Mouse (Mus musculus): ENCODE data around the gene Tceanc2. TPM values are rescaled to one million over a fixed set of nuclear protein-coding genes. Genes with fewer than 3 reads are reported as not detected.

Gene Tceanc2
- total and polyA plus RNA-seq, 3 experiments = 1.9 to 9.4 TPM; not detected in 1

DNA sequence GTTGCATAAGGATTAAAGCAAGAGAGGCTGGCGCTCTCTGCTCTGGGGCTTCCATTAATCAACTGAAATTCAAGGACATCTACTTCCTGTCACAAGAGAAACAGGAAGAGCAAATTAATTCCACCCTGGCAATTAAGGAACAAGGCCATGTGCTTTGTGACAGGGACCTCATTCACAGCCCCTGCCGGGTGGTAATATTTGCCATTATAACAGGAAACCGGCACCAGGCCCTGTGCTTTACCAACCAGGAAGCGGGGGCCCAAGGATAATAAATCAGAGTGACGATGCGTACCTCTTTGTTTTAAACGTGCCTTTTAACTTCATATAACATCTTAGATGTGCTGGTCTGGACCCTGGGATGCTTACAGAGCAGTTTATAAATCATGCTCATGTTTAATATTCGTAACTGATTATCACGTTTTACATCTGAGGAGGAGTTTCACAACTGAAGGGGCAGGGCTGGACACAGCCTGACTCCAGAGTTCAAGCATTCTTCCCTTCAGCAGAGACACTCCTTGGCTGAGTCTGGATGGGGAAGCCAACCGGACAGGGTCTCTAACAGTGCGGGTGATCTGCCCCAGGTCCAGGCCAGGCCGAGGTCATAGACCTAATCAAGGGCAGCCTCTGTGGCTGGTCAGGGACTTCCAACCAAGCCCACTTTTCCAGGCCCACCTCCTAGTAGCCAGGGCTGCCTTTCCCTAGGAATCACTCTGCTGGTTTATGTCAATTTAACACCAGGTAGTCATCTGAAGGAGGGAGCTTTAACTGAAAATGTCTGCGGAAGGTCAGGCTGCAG, 38.9 kb downstream of the Tceanc2 start:
- Histone ChIP-seq H3K79me2 (ENCODE audit: control insufficient read depth, insufficient read depth, low read length, poor library complexity) (no peaks in the 10 kb centered on the region), H3K27me3 (ENCODE audit: control insufficient read depth in 1 of 2, insufficient read depth in 2 of 2, low read length in 2 of 2) (no peaks in the 10 kb centered on the region), H3K27ac (ENCODE audit: control insufficient read depth, low read depth, low read length) (no peak overlapping the region), H3K36me3 (ENCODE audit: control insufficient read depth in 1 of 2, insufficient read depth in 2 of 2, low read length in 2 of 2) (peaks cover 0 to 14% of the 10 kb centered on the region in 2 experiments; a peak in 2 of 4 replicates), H3K4me3 (ENCODE audit: control insufficient read depth in 1 of 2, insufficient read depth in 1 of 2, low read depth in 2 of 2, low read length in 2 of 2) (no peak overlapping the region), H3K9ac (ENCODE audit: control insufficient read depth, low read depth, low read length, poor library complexity, severe bottlenecking) (no peak overlapping the region), H3K4me1 (ENCODE audit: control insufficient read depth in 1 of 2, insufficient read depth in 2 of 2, low read length in 2 of 2) (peaks cover 0 to 19% of the 10 kb centered on the region in 2 experiments; a peak in 3 of 4 replicates), H3K9me3 (replicated peaks; ENCODE audit: insufficient read depth, low read length) (no peaks in the 10 kb centered on the region)
- peak; percentile 35 for DNase-seq (ENCODE audit: low read depth, low spot score)
- no peak for TF ChIP-seq RCOR1 (IDR thresholded peaks at IDR 0.05; ENCODE audit: low read depth, low read length)
- TF ChIP-seq CTCF (IDR thresholded peaks at IDR 0.05 in 2 of 3, conservative IDR thresholded peaks at IDR 0.05 in 1 of 3; ENCODE audit: control insufficient read depth in 1 of 3, insufficient read depth in 1 of 3, low read depth in 2 of 3, low read length in 3 of 3, poor library complexity in 1 of 3, severe bottlenecking in 1 of 3) = no peak
- TF ChIP-seq MAX (IDR thresholded peaks at IDR 0.05; ENCODE audit: low read length) = peak; percentile 68
- TF ChIP-seq MXI1 (IDR thresholded peaks at IDR 0.05; ENCODE audit: low read depth, low read length) = no peak
- TF ChIP-seq TBP (IDR thresholded peaks at IDR 0.05; ENCODE audit: low read depth, low read length) = no peak
- TF ChIP-seq TAL1 (IDR thresholded peaks at IDR 0.05; ENCODE audit: low read length) = no peak
- peak; percentile 71 for TF ChIP-seq MYC (IDR thresholded peaks at IDR 0.05; ENCODE audit: low read depth, low read length)
- no peak for TF ChIP-seq POLR2A (IDR thresholded peaks at IDR 0.05; ENCODE audit: control insufficient read depth in 1 of 2, insufficient read depth in 1 of 2, low read depth in 1 of 2, low read length in 2 of 2, poor library complexity in 1 of 2)

DNA sequence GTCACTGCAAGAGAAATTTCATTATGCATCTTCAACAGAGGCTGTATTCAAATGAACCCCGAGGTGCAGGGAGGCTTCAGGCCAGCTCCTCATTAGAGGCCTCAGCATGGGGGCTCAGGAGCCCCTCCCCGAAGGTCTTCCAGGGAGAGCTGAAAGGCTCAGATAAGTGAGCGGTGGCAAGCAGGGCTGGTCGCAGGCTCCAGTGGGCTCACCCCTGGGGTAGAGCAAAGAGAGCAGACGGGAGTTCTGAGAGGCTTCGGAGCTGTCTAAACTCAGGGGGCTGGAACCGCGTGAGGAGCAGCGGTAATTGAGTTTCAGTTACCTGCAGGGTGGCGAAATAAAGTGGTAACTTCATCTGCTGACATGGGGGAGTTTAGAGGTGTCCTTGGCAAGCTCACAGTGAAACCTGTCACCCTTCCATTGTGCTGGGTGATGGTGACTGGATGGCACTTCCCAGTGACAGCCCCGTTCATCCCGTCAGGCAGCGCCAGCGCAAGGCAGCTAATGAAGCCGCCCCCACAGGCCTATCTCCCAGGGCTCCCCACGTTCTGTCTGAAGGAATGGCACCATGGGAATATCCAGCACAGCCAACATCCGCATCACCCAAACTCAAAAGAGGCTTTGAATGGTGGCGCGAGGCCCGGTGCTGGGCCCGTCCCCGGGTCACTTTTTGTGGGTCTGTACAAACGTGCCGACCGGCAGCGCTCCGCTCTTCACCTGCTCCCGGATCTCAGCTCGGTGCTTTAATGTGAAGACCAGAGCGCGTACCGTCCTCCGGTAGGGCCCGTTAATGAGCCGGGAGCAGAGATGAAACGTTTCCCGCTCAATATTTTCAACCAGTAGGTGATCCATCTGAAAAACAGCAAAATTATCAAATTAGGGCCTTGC, 39.7 kb downstream of the Tceanc2 start:
- Histone ChIP-seq H3K27me3 (ENCODE audit: control insufficient read depth in 1 of 2, insufficient read depth in 2 of 2, low read length in 2 of 2) (no peaks in the 10 kb centered on the region), H3K9ac (ENCODE audit: control insufficient read depth, low read depth, low read length, poor library complexity, severe bottlenecking) (no peak overlapping the region), H3K4me1 (ENCODE audit: control insufficient read depth in 1 of 2, insufficient read depth in 2 of 2, low read length in 2 of 2) (peaks cover 3 to 23% of the 10 kb centered on the region in 2 experiments; a peak in 3 of 4 replicates), H3K27ac (ENCODE audit: control insufficient read depth, low read depth, low read length) (no peak overlapping the region), H3K9me3 (replicated peaks; ENCODE audit: insufficient read depth, low read length) (no peaks in the 10 kb centered on the region), H3K36me3 (ENCODE audit: control insufficient read depth in 1 of 2, insufficient read depth in 2 of 2, low read length in 2 of 2) (peaks cover 0 to 19% of the 10 kb centered on the region in 2 experiments; a peak in 2 of 4 replicates), H3K4me3 (ENCODE audit: control insufficient read depth in 1 of 2, insufficient read depth in 1 of 2, low read depth in 2 of 2, low read length in 2 of 2) (no peak overlapping the region), H3K79me2 (ENCODE audit: control insufficient read depth, insufficient read depth, low read length, poor library complexity) (no peaks in the 10 kb centered on the region)
- no peak for DNase-seq (ENCODE audit: low read depth, low spot score)
- TF ChIP-seq KAT2A (conservative IDR thresholded peaks at IDR 0.05; ENCODE audit: low read depth, low read length) (no peak), MYC (IDR thresholded peaks at IDR 0.05; ENCODE audit: low read depth, low read length) (no peak), USF2 (IDR thresholded peaks at IDR 0.05; ENCODE audit: borderline replicate concordance in 1 of 2, insufficient read depth in 1 of 2, low read depth in 1 of 2, low read length in 2 of 2) (no peak), MEF2A (IDR thresholded peaks at IDR 0.05; ENCODE audit: extremely low read depth, insufficient replicate concordance, low read depth, low read length, poor library complexity, severe bottlenecking) (no peak), ETS1 (IDR thresholded peaks at IDR 0.05; ENCODE audit: low read depth, low read length) (no peak), ZNF384 (IDR thresholded peaks at IDR 0.05; ENCODE audit: low read depth, low read length) (no peak), POLR2A (IDR thresholded peaks at IDR 0.05; ENCODE audit: control insufficient read depth in 1 of 2, insufficient read depth in 1 of 2, low read depth in 1 of 2, low read length in 2 of 2, poor library complexity in 1 of 2) (no peak), USF1 (IDR thresholded peaks at IDR 0.05; ENCODE audit: low read depth, low read length) (no peak), MAX (IDR thresholded peaks at IDR 0.05; ENCODE audit: low read length) (no peak), MAZ (IDR thresholded peaks at IDR 0.05; ENCODE audit: low read depth, low read length) (no peak), GATA1 (IDR thresholded peaks at IDR 0.05; ENCODE audit: low read depth, low read length) (no peak), E2F4 (IDR thresholded peaks at IDR 0.05; ENCODE audit: borderline replicate concordance, low read depth, low read length) (no peak), SMC3 (IDR thresholded peaks at IDR 0.05; ENCODE audit: low read depth, low read length) (no peak), POLR2AphosphoS2 (IDR thresholded peaks at IDR 0.05; ENCODE audit: low read length) (no peak), UBTF (IDR thresholded peaks at IDR 0.05; ENCODE audit: borderline replicate concordance, insufficient read depth, low read depth, low read length) (no peak), ZC3H11A (IDR thresholded peaks at IDR 0.05; ENCODE audit: low read depth, low read length) (no peak), BHLHE40 (IDR thresholded peaks at IDR 0.05; ENCODE audit: borderline replicate concordance, low read depth, low read length) (no peak), MXI1 (IDR thresholded peaks at IDR 0.05; ENCODE audit: low read depth, low read length) (no peak), NELFE (IDR thresholded peaks at IDR 0.05; ENCODE audit: low read depth, low read length) (no peak)

Data from MEL (cell line).